Mouse (Mus musculus) adrenal gland, adult 18-20 months (tissue): Measurements from ENCODE around the gene Slc26a1. TPM values are rescaled to one million over a fixed set of nuclear protein-coding genes. Genes with fewer than 3 reads are reported as not detected.

Source experiments
- DNase-seq, 2 experiments: peaks; one replicate each; pipeline ENCODE4 v3.0.0; 2021 to 2022; ENCODE audit warnings: low spot score in 2 of 2
- total RNA-seq, 2 experiments: library from RNA; stranded (reverse); gene quantifications; 1 replicate in 1 of 2; 2 replicates in 1 of 2; pipeline ENCODE4 v1.2.3; 2021

Slc26a1 gene
- total RNA-seq, 2 experiments from 2014 or later: 0.06 to 0.23 TPM

GRCm38 (mm10) chr5:108628891-108629633, 46.3 kb downstream of the Slc26a1 start:
- DNase-seq: peak in 1 of 2 experiments; percentile 27

GRCm38 (mm10) chr5:108626050-108626660, 49.2 kb downstream of the Slc26a1 start:
- no peak for DNase-seq

- no peak for DNase-seq
These were observed 53.5 kb downstream of the Slc26a1 start for GRCm38 (mm10) chr5:108621870-108622269.

Other genes starting within 250 kb of the Slc26a1 start
- gene Atp5k, start 241.1 kb downstream of the Slc26a1 start, total RNA-seq: 100 to 1,000 TPM; 457 to 578 TPM
- gene Mfsd7a, start 226.7 kb downstream of the Slc26a1 start, total RNA-seq: 1 to 10 TPM; 1.5 to 2.4 TPM
- 10 to 100 TPM; 25.6 to 41.8 TPM for gene Pcgf3, start 214.3 kb downstream of the Slc26a1 start, total RNA-seq
- gene Cplx1, start 125.5 kb downstream of the Slc26a1 start, total RNA-seq: 1 to 10 TPM; 1.8 to 3.4 TPM
- gene Gak, start 45.8 kb downstream of the Slc26a1 start, total RNA-seq: 10 to 100 TPM; 78.1 to 94.1 TPM
- 10 to 100 TPM; 17.2 to 25.4 TPM for gene Tmem175, start 45.8 kb downstream of the Slc26a1 start, total RNA-seq
- 10 to 100 TPM; 14.3 to 14.8 TPM for gene Idua, start 15.2 kb downstream of the Slc26a1 start, total RNA-seq
- gene Dgkq, start 5.9 kb downstream of the Slc26a1 start, total RNA-seq: 10 to 100 TPM; 19.9 to 21.3 TPM
- gene Fgfrl1, start 16.8 kb upstream of the Slc26a1 start, total RNA-seq: 10 to 100 TPM; 30.3 to 68.9 TPM
- gene Rnf212, start 99.4 kb upstream of the Slc26a1 start, total RNA-seq: not detected
- gene Tmed11, start 119.8 kb upstream of the Slc26a1 start, total RNA-seq: not detected
- gene Vmn2r8, start 133.3 kb upstream of the Slc26a1 start, total RNA-seq: not detected
- not detected for gene Vmn2r9, start 177.0 kb upstream of the Slc26a1 start, total RNA-seq